Mouse (Mus musculus) 3T3-L1 (cell line): ENCODE measurements around the gene Ttc24.

Source experiments
- DNase-seq: peaks from one replicate; pipeline ENCODE4 v3.0.0-alpha.2; 2015; ENCODE audit warnings: low read depth, low spot score

Gene Ttc24

GRCm38 (mm10) chr3:88078204-88078603 lies at the start of gene Ttc24:
TSS of gene Ttc24 (minus strand) at chr3:88078304.
- no peak for DNase-seq

DNA sequence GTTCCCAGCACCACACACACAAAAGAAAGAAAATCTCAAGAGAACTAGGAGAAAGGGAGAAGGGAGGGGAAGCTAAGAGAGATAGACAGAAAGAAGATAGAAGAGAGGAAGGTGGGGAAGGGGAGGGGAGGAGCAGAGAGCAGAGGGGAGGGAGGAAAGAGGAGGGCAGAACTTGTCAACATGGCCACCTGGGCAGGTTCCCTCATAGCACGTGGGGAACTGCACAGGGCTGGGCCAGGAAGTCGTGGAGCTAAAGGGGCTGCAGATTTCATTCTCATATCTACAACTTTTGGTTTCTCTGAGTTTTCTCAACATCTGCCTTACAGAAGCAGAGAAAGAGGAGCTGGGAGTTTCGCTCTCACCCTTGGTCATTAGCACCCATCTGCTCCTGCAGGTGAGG lies 49.5 kb upstream of the Ttc24 start:
- no peak for DNase-seq

- DNase-seq: no peak
These were observed 48.1 kb upstream of the Ttc24 start for GRCm38 (mm10) chr3:88126181-88126580.

GRCm38 (mm10) chr3:88125195-88125594 lies 47.1 kb upstream of the Ttc24 start:
- no peak for DNase-seq

DNA sequence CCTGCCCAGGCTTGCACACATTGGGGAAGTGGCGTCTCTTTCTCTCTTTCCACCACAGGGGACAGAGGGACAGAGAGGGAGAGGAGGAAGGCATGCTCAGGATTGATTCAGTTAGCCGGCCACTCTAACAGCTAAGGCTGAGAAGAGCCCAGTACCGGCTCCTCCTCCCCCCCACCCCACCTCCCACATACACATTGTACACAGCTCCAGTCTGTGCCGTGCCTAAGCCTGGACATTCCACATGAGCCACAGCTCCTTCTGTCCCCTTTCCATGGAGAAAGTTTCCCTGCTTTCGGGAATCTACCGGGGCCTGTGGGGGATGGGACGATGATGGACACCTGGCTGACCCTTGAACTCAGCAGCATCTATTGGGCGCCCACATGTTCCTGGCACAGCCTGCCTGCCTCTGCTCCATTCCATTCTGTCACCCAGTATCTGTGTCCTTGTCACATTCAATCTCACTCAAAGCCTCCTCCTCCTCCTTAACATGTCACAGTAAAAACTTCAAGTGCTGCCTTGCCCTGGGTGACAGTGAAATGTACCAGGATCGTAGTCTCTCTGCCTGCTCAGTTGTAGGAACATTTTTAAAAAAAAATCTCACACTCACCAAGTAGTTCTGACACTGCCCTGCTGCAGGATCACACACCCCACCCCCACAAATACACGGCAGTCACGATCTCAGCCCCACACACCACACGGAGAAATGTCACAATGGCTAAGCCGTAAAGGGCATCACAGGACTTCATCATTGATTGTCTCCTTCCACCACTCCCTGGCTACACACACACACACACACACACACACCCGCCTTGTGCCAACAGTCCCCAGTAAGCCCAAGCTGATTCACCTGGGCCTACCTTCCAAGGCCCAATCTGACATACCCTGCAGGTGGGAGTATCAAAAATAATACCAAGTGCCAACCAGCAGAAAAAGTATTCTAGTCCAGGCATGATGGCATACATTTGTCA lies 43.3 kb upstream of the Ttc24 start:
- DNase-seq: no peak

DNA sequence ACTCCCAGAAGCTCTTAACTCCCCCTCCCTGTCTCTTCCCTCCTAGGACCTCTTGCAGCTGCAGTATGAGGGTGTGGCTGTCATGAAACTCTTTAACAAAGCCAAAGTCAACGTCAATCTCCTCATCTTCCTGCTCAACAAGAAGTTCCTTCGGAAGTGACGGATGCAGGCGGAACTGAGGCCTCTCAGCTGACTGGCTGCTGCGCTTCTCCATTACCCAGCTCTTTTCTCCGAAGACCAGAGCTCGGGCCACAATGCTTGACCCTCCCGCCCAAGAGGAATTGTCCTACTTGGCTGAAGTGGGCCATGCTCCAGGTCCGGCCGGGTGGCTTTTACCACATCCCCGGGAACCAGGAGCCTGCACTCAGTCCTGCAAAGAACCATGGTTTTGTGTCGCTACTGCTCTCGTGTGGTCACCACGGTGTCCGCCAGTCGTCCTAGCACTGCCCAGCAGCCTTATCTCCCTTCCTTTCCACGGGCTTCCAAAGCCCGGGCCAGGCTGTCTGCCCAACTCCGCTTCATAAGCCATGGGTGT lies 42.1 kb upstream of the Ttc24 start:
- DNase-seq: no peak

DNA sequence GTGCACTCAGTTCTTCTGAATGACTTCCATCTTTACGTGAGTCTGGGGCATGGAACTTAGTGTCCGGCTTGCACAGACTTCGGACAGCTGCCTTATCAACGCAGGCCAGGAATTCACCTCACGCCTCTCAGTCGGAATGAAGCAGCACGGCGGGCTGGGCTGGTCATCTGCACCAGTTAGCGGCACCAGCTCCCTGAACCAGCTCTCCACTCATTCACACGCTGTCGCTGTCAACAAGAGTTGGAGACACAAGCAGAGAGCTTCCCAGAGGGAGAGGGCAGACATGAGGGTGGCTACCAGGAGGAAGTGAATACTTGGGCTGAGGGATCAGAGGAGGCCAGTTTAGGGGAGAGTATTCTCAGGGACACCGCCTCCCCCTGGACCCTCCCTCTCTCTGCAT lies 36.3 kb upstream of the Ttc24 start:
- no peak for DNase-seq

DNA sequence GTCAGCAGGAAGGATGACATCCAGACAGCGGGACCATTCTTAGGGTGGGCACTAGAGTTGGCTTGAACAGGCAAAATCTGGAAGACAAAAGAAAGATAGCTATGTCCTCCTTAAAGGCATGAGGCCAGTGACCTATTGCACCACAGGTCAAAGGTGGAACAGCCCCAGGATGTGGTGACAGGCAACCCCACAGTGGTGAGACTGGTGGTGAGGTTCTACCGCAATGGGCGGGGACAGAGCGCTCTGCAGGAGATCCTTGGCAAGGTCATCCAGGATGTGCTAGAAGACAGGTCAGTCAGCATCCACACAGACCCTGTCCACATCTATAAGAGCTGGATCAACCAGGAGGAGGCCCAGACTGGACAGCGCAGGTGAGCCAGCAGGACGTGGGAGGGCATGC lies 31.0 kb upstream of the Ttc24 start:
- no peak for DNase-seq

- DNase-seq: no peak
These were observed 28.0 kb upstream of the Ttc24 start for GRCm38 (mm10) chr3:88106126-88106525.

GRCm38 (mm10) chr3:88102611-88103010 lies 24.5 kb upstream of the Ttc24 start:
- no peak for DNase-seq

GRCm38 (mm10) chr3:88102196-88102595 lies 24.1 kb upstream of the Ttc24 start:
- no peak for DNase-seq

GRCm38 (mm10) chr3:88101736-88102135 lies 23.6 kb upstream of the Ttc24 start:
- no peak for DNase-seq

DNA sequence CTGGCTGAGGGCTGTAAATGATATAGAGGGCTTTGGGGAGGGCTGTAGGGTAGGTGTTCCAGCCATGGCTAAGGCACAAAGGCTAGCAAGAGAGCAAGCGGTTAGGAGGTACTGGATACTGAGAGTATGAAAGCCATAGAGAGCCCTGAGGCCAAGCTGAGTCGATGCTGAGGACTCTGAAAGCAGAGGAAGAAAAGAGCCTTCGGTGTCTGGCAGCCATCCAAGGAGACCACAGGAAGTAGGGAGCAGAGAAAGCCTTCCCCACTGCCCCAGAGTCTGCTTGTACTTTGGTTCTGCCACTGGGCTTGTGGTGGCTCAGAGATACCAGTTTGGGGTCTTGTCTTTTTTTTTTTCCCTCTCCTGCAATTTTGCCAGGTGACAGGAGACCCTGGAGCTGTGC lies 22.1 kb upstream of the Ttc24 start:
- peak; percentile 88 for DNase-seq

DNA sequence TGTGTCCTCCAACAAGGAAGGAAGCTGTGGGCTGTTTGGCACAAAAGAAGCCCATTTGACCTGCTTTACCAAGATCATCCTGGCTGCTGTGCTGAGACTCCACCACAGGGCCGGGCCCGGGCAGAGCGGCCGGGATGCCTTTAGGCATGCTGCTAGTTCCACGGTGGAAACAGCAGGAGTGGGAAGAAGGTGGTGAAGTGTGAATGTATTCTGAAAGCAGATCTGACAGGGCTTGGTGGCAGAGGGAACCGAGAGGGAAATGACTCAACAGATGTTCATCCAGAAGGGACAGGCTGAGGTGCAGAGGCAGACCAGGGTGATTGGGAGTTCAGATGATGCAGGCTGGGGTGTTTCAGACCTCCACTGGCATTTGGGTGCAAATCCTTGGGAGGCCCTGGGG lies 19.6 kb upstream of the Ttc24 start:
- DNase-seq: peak; percentile 68

- DNase-seq: no peak
These were observed 16.0 kb upstream of the Ttc24 start for GRCm38 (mm10) chr3:88094126-88094525.

DNA sequence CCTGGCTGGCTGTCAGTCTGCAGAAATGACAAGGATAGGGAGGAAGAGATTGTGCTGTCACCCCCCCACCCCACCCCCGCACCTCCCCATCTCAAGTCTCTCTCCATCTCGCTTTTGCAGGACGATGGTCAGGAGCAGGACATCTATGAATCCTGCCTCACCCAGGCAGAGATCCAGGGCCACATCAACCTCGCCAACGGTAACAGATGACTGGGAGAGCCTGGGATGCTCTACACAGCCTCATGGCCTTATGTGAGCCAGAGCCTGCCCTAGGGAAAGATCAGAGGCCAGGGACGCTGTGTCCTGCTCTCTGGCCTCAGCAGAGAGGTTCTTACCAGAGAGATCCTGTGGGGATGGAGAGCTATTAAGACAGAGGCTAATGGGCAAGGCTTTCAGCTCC lies 12.5 kb upstream of the Ttc24 start:
- DNase-seq: no peak

- DNase-seq: no peak
These were observed 12.0 kb upstream of the Ttc24 start for GRCm38 (mm10) chr3:88090106-88090505.

DNA sequence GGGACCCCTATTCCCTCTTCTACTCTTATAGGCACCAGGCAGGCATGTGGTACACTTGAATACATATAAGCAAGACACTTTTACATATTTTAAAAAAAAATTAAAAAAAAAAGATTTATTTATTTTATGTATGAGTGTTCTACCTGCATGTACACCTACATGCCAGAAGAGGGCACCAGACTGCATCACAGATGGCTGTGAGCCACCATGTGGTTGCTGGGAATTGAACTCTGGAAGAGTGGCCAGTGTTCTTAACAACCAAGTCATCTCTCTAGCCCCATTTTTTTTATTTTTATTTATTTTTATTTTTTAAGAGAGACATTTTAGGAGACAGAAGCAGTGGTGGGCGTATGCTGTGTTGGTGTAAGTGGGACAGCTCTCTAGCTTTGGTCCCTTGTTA lies 9.6 kb upstream of the Ttc24 start:
- DNase-seq: peak; percentile 76

GRCm38 (mm10) chr3:88085459-88085858 lies 7.4 kb upstream of the Ttc24 start:
- DNase-seq: no peak

GRCm38 (mm10) chr3:88084001-88084400 lies 5.9 kb upstream of the Ttc24 start:
- no peak for DNase-seq

DNA sequence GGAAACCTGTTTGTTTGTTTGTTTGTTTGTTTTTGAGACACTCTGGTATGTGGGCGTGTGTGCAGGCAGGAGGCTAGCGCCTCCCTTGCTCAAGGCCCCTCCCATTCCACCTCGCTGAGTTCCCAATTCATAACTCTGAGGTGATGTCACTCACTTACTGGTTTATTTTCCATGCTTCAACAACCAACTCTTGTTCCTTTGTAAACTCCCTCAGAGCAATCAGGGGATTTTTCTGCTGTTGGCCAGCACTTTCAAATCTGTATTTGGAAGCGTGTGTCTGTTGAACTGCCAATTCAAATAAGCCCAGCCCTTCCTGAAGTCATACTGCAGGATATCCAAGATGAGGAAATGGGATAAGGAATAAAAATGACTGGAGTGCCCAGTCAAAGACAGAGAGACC lies 4.6 kb upstream of the Ttc24 start:
- peak; percentile 88 for DNase-seq

GRCm38 (mm10) chr3:88082224-88082618 lies 4.1 kb upstream of the Ttc24 start:
- DNase-seq: no peak
